Mouse (Mus musculus): ENCODE measurements around the gene I830077J02Rik. TPM values are rescaled to one million over a fixed set of nuclear protein-coding genes. Genes with fewer than 3 reads are reported as not detected.
"Not testable (repeated sequence)": the region's sequence is repeated elsewhere in the genome, so short reads cannot be mapped to it uniquely, and the experiment has no call there.

The I830077J02Rik gene
- polyA plus RNA-seq, 1 experiment = 0.06 TPM

DNA sequence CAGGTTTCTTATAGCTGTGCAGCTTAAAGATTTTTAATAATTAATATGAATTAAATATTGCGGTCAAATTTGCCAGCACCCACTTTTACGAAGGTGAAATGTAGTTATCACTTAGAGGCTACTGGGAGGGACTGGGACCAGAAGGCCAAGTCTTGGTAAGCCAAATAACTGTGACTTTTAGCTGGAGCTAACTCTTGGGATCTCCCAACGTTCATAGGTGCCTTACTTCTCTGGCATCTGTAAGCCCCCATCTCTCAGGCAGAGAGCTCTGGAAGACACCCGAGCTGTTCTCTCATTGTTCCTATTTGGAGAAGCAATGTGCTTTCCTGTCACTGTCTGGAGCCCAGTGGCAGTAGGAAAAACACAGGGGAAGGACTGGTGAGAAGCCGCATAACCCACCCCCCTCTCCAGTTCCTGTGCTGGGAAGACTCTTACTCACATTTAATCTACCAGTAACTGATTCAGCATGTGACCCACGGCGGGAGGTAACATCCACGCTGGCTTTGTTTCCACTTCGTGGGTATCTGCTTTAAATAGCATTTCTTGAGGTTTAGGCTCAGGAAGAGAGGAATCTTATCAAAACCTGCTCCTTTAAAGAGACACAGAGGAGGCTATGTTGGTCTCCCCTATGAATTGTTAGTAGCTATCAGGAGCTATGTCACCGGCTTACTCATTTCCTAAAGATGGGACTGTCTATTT lies 14.7 kb downstream of the I830077J02Rik start:
- H3K4me3 ChIP-seq (ENCODE audit: insufficient read depth, poor library complexity, severe bottlenecking) = no peak overlapping the region
- H3K79me2 ChIP-seq (ENCODE audit: control insufficient read depth, insufficient read depth) = no peaks in the 10 kb centered on the region
- H3K36me3 ChIP-seq (ENCODE audit: control insufficient read depth, insufficient read depth) = no peaks in the 10 kb centered on the region
- no peak overlapping the region for H3ac ChIP-seq (ENCODE audit: control insufficient read depth, insufficient read length, low read depth)
- H3K27me3 ChIP-seq (ENCODE audit: control insufficient read depth, insufficient read depth, insufficient read length) = no peaks in the 10 kb centered on the region
- H3K79me3 ChIP-seq (ENCODE audit: low read depth) = no peaks in the 10 kb centered on the region
- TF ChIP-seq CTCF (IDR thresholded peaks at IDR 0.05; ENCODE audit: control insufficient read depth, insufficient read depth, insufficient read length) (no peak), USF1 (IDR thresholded peaks at IDR 0.05; ENCODE audit: low read depth) (peak; percentile 57), CEBPB (IDR thresholded peaks at IDR 0.05; ENCODE audit: low read depth) (no peak), MYOD1 (IDR thresholded peaks at IDR 0.05; ENCODE audit: control insufficient read depth, insufficient read length, low read depth) (no peak), FOSL1 (IDR thresholded peaks at IDR 0.05; ENCODE audit: insufficient read depth, low read length, poor library complexity, severe bottlenecking) (no peak), MYOG (IDR thresholded peaks at IDR 0.05; ENCODE audit: control insufficient read depth, extremely low read depth, insufficient read length) (no peak)

DNA sequence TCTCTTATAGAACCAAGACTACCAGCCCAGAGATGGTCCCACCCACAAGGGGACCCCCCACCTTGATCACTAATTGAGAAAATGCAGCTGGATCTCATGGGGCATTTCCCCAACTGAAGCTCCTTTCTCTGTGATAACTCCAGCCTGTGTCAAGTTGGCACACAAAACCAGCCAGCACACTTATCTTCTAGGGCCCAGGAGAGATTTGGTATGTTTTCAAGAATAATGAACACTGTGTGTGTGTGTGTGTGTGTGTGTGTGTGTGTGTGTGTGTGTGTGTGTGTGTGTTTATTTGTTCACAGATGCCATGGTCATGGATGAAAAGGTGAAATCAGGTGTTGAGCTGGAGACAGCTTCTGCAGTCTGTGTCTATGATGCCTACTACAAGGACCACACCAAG lies 16.0 kb downstream of the I830077J02Rik start:
- H3K27me3 ChIP-seq (ENCODE audit: control insufficient read depth, insufficient read depth, insufficient read length); H3K4me3 ChIP-seq (ENCODE audit: insufficient read depth, poor library complexity, severe bottlenecking); H3K79me2 ChIP-seq (ENCODE audit: control insufficient read depth, insufficient read depth); H3K79me3 ChIP-seq (ENCODE audit: low read depth); H3ac ChIP-seq (ENCODE audit: control insufficient read depth, insufficient read length, low read depth); H3K36me3 ChIP-seq (ENCODE audit: control insufficient read depth, insufficient read depth): not testable (repeated sequence)

DNA sequence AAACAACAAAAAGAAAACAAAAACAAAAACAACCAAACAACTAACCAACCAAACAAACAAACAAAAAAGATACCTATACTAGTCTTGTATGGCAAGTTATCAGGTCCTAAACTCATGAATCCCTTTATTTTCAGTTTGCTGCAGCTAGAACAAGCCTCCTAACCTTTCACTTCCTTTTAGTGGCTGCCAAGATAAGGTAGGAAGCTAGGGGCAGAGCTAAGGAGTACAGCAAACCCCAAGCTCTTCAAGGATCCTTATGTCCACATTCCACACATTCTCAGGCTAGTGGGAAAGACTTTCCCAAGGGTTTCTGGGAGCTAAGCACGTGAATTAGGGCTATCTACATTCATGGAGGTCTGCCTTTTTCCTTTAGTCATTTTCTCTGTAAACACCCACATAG lies 17.2 kb downstream of the I830077J02Rik start:
- no peak overlapping the region for H3ac ChIP-seq (ENCODE audit: control insufficient read depth, insufficient read length, low read depth)
- no peaks in the 10 kb centered on the region for H3K79me2 ChIP-seq (ENCODE audit: control insufficient read depth, insufficient read depth)
- no peaks in the 10 kb centered on the region for H3K36me3 ChIP-seq (ENCODE audit: control insufficient read depth, insufficient read depth)
- no peak for TF ChIP-seq FOSL1 (IDR thresholded peaks at IDR 0.05; ENCODE audit: insufficient read depth, low read length, poor library complexity, severe bottlenecking)
- no peak for TF ChIP-seq MYOG (IDR thresholded peaks at IDR 0.05; ENCODE audit: control insufficient read depth, extremely low read depth, insufficient read length)
- no peak for TF ChIP-seq MAX (IDR thresholded peaks at IDR 0.05)
- TF ChIP-seq MYOD1 (IDR thresholded peaks at IDR 0.05; ENCODE audit: control insufficient read depth, insufficient read length, low read depth) = no peak
- no peak for TF ChIP-seq USF1 (IDR thresholded peaks at IDR 0.05; ENCODE audit: low read depth)
- no peak for TF ChIP-seq CTCF (IDR thresholded peaks at IDR 0.05; ENCODE audit: control insufficient read depth, insufficient read depth, insufficient read length)
- TF ChIP-seq CEBPB (IDR thresholded peaks at IDR 0.05; ENCODE audit: low read depth) = no peak
- H3K4me3 ChIP-seq (ENCODE audit: insufficient read depth, poor library complexity, severe bottlenecking) = no peak overlapping the region
- peaks cover 7% of the 10 kb centered on the region for H3K27me3 ChIP-seq (ENCODE audit: control insufficient read depth, insufficient read depth, insufficient read length)
- H3K79me3 ChIP-seq (ENCODE audit: low read depth) = no peaks in the 10 kb centered on the region

DNA sequence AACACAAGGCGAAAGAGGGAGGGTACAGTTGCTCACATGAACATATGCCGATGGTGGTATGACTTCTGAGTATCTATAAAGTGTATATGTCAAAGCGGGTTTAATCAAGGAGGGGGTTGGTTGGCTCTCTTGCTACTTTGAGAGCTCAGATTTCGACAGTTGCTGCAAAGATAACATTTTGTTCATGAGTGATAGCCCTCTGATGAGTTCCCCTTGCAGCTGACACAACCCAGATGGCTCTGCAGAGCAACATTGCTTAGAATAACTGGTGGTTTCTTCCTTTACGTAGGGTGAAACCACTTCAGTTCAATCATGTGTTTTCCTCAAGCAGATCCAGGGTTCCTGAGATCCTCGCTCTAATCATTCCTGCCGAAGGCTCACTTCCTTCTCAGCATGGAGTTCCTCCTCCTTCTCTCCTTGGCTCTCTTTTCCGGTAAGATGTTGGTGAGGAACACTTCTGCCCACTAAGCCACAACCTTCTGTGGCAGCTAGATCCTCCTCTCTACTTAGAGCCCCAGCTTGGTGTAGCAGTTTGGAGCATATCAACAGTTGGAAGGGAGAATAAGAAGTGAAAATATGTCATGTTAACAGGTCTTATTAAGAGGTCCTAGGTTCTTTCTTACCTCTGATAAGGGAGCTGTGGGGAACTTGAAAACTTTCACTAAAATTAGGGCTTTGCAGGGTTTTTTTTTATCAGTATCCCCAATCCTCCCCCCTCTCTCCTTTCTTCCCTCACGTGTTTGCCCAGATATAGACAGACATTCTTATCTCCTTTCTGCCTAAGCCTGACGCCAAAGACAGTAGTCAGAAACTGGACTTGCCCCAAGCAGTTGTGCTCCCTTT lies 18.4 kb downstream of the I830077J02Rik start:
- Histone ChIP-seq H3K4me3 (ENCODE audit: insufficient read depth, poor library complexity, severe bottlenecking) (no peak overlapping the region), H3K36me3 (ENCODE audit: control insufficient read depth, insufficient read depth) (no peaks in the 10 kb centered on the region), H3K79me2 (ENCODE audit: control insufficient read depth, insufficient read depth) (no peaks in the 10 kb centered on the region), H3ac (ENCODE audit: control insufficient read depth, insufficient read length, low read depth) (no peak overlapping the region), H3K27me3 (ENCODE audit: control insufficient read depth, insufficient read depth, insufficient read length) (peaks cover 7% of the 10 kb centered on the region), H3K79me3 (ENCODE audit: low read depth) (no peaks in the 10 kb centered on the region)
- TF ChIP-seq FOSL1 (IDR thresholded peaks at IDR 0.05; ENCODE audit: insufficient read depth, low read length, poor library complexity, severe bottlenecking) (no peak), MYOG (IDR thresholded peaks at IDR 0.05; ENCODE audit: control insufficient read depth, extremely low read depth, insufficient read length) (no peak), USF1 (IDR thresholded peaks at IDR 0.05; ENCODE audit: low read depth) (no peak), CEBPB (IDR thresholded peaks at IDR 0.05; ENCODE audit: low read depth) (no peak), MYOD1 (IDR thresholded peaks at IDR 0.05; ENCODE audit: control insufficient read depth, insufficient read length, low read depth) (no peak), CTCF (IDR thresholded peaks at IDR 0.05; ENCODE audit: control insufficient read depth, insufficient read depth, insufficient read length) (no peak), MAX (IDR thresholded peaks at IDR 0.05) (no peak)

DNA sequence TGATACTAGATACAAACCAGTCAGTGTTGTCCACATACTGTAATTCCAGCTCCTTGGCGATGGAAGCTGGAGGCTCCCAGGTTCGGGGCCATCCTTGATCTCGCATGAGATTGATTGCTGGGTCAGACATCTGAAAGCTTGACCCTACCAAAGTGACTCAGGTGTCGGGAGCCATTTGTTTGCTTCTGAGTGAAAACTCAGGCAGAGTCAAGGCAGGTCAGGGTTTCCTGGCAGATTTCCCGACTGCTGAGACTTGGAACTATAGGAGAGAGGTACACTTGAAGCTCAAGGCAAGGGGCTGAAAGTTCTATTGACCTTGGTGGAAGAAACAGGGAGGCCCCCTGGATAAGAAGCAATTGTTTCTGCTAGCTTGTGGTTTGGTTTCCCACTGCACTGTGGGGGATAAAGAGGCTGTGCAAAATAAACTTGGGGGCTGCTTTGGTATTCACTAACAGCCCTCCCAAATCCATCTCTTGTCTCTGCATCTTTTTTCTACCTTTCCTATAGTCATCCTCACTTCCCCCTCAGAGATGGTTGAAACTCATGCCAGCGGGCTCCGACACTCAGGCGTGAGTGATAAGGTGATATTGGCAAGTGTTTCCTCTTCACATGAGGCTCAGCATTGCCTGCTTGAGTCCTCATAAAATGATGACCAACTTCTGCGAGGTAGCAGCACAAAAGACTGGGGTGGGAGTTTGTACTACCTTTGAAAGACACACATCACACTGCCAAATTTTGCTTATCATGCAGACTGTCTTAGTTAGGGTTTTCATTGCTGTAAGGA lies 20.2 kb downstream of the I830077J02Rik start:
- H3K79me3 ChIP-seq (ENCODE audit: low read depth) = no peaks in the 10 kb centered on the region
- TF ChIP-seq MAX (IDR thresholded peaks at IDR 0.05) = no peak
- no peak for TF ChIP-seq MYOD1 (IDR thresholded peaks at IDR 0.05; ENCODE audit: control insufficient read depth, insufficient read length, low read depth)
- no peak for TF ChIP-seq MYOG (IDR thresholded peaks at IDR 0.05; ENCODE audit: control insufficient read depth, extremely low read depth, insufficient read length)
- no peak for TF ChIP-seq USF1 (IDR thresholded peaks at IDR 0.05; ENCODE audit: low read depth)
- TF ChIP-seq CEBPB (IDR thresholded peaks at IDR 0.05; ENCODE audit: low read depth) = no peak
- no peak for TF ChIP-seq CTCF (IDR thresholded peaks at IDR 0.05; ENCODE audit: control insufficient read depth, insufficient read depth, insufficient read length)
- TF ChIP-seq FOSL1 (IDR thresholded peaks at IDR 0.05; ENCODE audit: insufficient read depth, low read length, poor library complexity, severe bottlenecking) = no peak
- H3ac ChIP-seq (ENCODE audit: control insufficient read depth, insufficient read length, low read depth) = no peak overlapping the region
- H3K79me2 ChIP-seq (ENCODE audit: control insufficient read depth, insufficient read depth) = no peaks in the 10 kb centered on the region
- no peaks in the 10 kb centered on the region for H3K36me3 ChIP-seq (ENCODE audit: control insufficient read depth, insufficient read depth)
- no peak overlapping the region for H3K4me3 ChIP-seq (ENCODE audit: insufficient read depth, poor library complexity, severe bottlenecking)
- peaks cover 7% of the 10 kb centered on the region for H3K27me3 ChIP-seq (ENCODE audit: control insufficient read depth, insufficient read depth, insufficient read length)
